8 mouse cellular contexts compared by ENCODE assay signal in the genomic region with DNA sequence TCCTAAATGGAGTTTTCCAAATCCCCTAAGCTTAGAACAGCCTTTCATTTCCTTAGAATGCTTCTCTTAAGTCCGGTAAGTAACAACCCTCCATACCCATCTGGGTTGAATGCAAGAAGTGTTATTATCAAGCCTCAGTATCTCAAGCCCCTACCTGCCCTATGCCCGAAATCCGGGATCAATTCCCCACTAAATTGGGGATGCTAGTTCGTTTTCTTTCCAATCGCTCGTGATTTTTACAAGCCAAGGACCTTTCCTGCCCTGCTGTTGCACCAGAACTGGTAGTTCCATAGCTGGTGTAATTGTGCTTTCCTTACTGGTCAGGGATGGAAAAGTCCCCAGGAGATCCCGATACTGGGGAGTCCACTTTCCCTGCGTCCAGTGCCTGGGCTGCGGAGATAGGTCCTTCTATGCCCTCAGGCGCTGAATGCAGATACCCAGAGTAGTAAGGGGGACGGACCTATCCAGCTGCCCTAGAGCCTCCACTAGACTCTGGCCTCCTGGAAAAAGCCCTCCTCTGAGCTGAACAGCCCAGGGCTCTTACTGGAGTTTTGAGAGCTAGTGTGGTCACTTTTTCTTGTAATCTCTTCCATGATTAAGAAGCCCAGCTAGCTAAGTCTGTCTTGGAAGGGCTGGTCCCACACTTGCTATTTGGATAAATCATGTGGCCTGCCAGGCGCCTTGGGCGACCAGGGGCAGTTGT. TPM values are rescaled to one million over a fixed set of nuclear protein-coding genes. Genes with fewer than 3 reads are reported as not detected.
A peak's percentile ranks its signal among the peaks of the same experiment; 100 is the strongest.
DNase-seq lines count a peak whose midpoint lies in the region; ATAC-seq and TF ChIP-seq lines count a peak whose summit lies in the region.

No protein-coding gene starts in this region.

- intact Hi-C loops in gastrocnemius, adult 2 months (cut with DNase I): no loop called here

- 0 out of 2 replicates have a peak, but pooled peaks cover 4% of the 10 kb centered on the region for H3K27me3 ChIP-seq in hindbrain, embryonic 14.5 days (ENCODE audit: control insufficient read depth, insufficient read depth, low read length)
- no peaks in the 10 kb centered on the region for H3K27me3 ChIP-seq in midbrain, embryonic 16.5 days (ENCODE audit: control insufficient read depth, insufficient read depth, low read depth, low read length)

- TF ChIP-seq CTCF in gastrocnemius, adult 2 months (IDR thresholded peaks at IDR 0.05): no peak

- H3K4me1 ChIP-seq in hindbrain, embryonic 14.5 days (replicated peaks; ENCODE audit: control insufficient read depth, insufficient read depth, low read length): peaks cover 8% of the 10 kb centered on the region; the same call in 1 of the 2 replicates
- peaks cover 8% of the 10 kb centered on the region; the same call in 1 of the 2 replicates for H3K4me1 ChIP-seq in midbrain, embryonic 16.5 days (ENCODE audit: control insufficient read depth, insufficient read depth, low read length)

- H3K9me3 ChIP-seq in hindbrain, embryonic 14.5 days (ENCODE audit: control insufficient read depth, low read length): no peaks in the 10 kb centered on the region
- no peaks in the 10 kb centered on the region for H3K9me3 ChIP-seq in midbrain, embryonic 16.5 days (replicated peaks; ENCODE audit: control insufficient read depth, low read length, poor library complexity, severe bottlenecking)

- H3K9ac ChIP-seq in hindbrain, embryonic 14.5 days: peak overlapping the region; percentile 80
- H3K9ac ChIP-seq in midbrain, embryonic 16.5 days (ENCODE audit: low read depth, low read length): peak overlapping the region; percentile 83

- peak overlapping the region; percentile 60 for H3K4me2 ChIP-seq in hindbrain, embryonic 14.5 days (replicated peaks)
- peak overlapping the region; percentile 78 for H3K4me2 ChIP-seq in midbrain, embryonic 16.5 days (ENCODE audit: low read length)

- no peaks in the 10 kb centered on the region for H3K36me3 ChIP-seq in hindbrain, embryonic 14.5 days (replicated peaks; ENCODE audit: control insufficient read depth, insufficient read depth)
- H3K36me3 ChIP-seq in midbrain, embryonic 16.5 days (ENCODE audit: control insufficient read depth, insufficient read depth, low read length): no peaks in the 10 kb centered on the region

- ATAC-seq in hindbrain, embryonic 14.5 days (ENCODE audit: low FRiP score): no peak
- ATAC-seq in midbrain, embryonic 16.5 days: no peak

- WGBS in hindbrain, embryonic 14.5 days: 2% methylated on average over 13 of the region's 13 CpGs
- 7% methylated on average over 13 of the region's 13 CpGs for WGBS in midbrain, embryonic 16.5 days

- peak overlapping the region; percentile 73 for H3K4me3 ChIP-seq in gastrocnemius, adult 2 months
- H3K4me3 ChIP-seq in hindbrain, embryonic 14.5 days (replicated peaks; ENCODE audit: low read length): peak overlapping the region; percentile 61
- H3K4me3 ChIP-seq in midbrain, embryonic 16.5 days (ENCODE audit: low read depth, low read length): peak overlapping the region; percentile 86

- DNase-seq in gastrocnemius, adult 2 months: peak; percentile 17
- no peak for DNase-seq in gastrocnemius, postnatal 25 days
- DNase-seq in urinary bladder, postnatal 14 days (ENCODE audit: low spot score): peak; percentile 6
- no peak for DNase-seq in urinary bladder, postnatal 10 days (ENCODE audit: low spot score)
- no peak for DNase-seq in hindbrain, embryonic 14.5 days (ENCODE audit: low spot score)
- no peak for DNase-seq in urinary bladder, adult 18-20 months (ENCODE audit: low spot score in 2 of 2)
- no peak for DNase-seq in lung, postnatal 36 days

- peak overlapping the region; percentile 90 for H3K27ac ChIP-seq in gastrocnemius, adult 2 months
- H3K27ac ChIP-seq in hindbrain, embryonic 14.5 days: peak overlapping the region; percentile 88
- peak overlapping the region; percentile 91 for H3K27ac ChIP-seq in midbrain, embryonic 16.5 days (ENCODE audit: low read length)

RNA-seq across cellular contexts. Expression of gene Flrt2, which starts 1.1 kb away (rescaled TPM):
- total RNA-seq in gastrocnemius, adult 2 months (2021): 1 to 10 TPM; 4.5 to 9.1 TPM
- 1 to 10 TPM; 5.1 to 7.3 TPM for total RNA-seq in gastrocnemius, postnatal 25 days (2021)
- 33.5 and 34.8 TPM in 2 replicates for polyA plus RNA-seq in hindbrain, embryonic 14.5 days (2014; fragmentation: Nextera tagmentation; extraction: Ambion mirVana)
- polyA plus RNA-seq in midbrain, embryonic 16.5 days (2015; fragmentation: Nextera tagmentation; extraction: Ambion mirVana): 21.0 and 21.3 TPM in 2 replicates

Comparison
In these comparisons a context has a peak if more than half of its experiments do, and no peak if none do; other contexts are left out.
1. DNase-seq: peak in gastrocnemius, adult 2 months (single experiment) and urinary bladder, postnatal 14 days (single experiment); none in gastrocnemius, postnatal 25 days (single experiment), urinary bladder, postnatal 10 days (single experiment), hindbrain, embryonic 14.5 days (single experiment), urinary bladder, adult 18-20 months (0 of 2) and lung, postnatal 36 days (single experiment).
2. Peak in every context shown above with its lines, with median percentiles within 50 percentile points of each other: H3K27ac ChIP-seq and H3K4me3 ChIP-seq.